Mouse (Mus musculus) heart, postnatal 10 days (tissue): ENCODE measurements around the gene Trnp1. TPM values are rescaled to one million over a fixed set of nuclear protein-coding genes. Genes with fewer than 3 reads are reported as not detected.
A peak's percentile ranks its signal among the peaks of the same experiment; 100 is the strongest.

Experiments
- DNase-seq, 2 experiments: peaks; one replicate each; pipeline ENCODE4 v3.0.0; 2021
- intact Hi-C: fragments of 180-260 bp; cut with DNase I; formaldehyde crosslinking; loops from one replicate; pipeline ENCODE4 v1.15.1; 2025
- total RNA-seq, 2 experiments: library from RNA; stranded (reverse); gene quantifications; 2 replicates each; pipeline ENCODE4 v1.2.3; 2021

Gene Trnp1
- total RNA-seq, 2 experiments from 2014 or later: 1.6 to 2.8 TPM

- intact Hi-C loops: no loop called here
- DNase-seq: peak; percentile 85 to 90
Measured at GRCm38 (mm10) chr4:133468080-133468479, 30.3 kb downstream of the Trnp1 start.

- peak; percentile 61 to 68 for DNase-seq
Measured at GRCm38 (mm10) chr4:133463184-133463583, 35.2 kb downstream of the Trnp1 start.

GRCm38 (mm10) chr4:133461362-133461761 lies 37.0 kb downstream of the Trnp1 start:
- intact Hi-C loops: no loop called here
- no peak for DNase-seq

More at GRCm38 (mm10) chr4:133463184-133463583, 35.2 kb downstream of the Trnp1 start:
- intact Hi-C loops: no loop called here

- intact Hi-C loops: no loop called here
- DNase-seq: no peak
Measured at GRCm38 (mm10) chr4:133460796-133461325, 37.5 kb downstream of the Trnp1 start.

GRCm38 (mm10) chr4:133460006-133460405 lies 38.3 kb downstream of the Trnp1 start:
- intact Hi-C loops: no loop called here

GRCm38 (mm10) chr4:133458044-133458443 lies 40.3 kb downstream of the Trnp1 start:
- no peak for DNase-seq
- intact Hi-C loops: no loop called here

More at GRCm38 (mm10) chr4:133460006-133460405, 38.3 kb downstream of the Trnp1 start:
- DNase-seq: no peak

- intact Hi-C loops: no loop called here
- DNase-seq: no peak
Measured at GRCm38 (mm10) chr4:133452433-133452832, 45.9 kb downstream of the Trnp1 start.

GRCm38 (mm10) chr4:133451536-133451935 lies 46.8 kb downstream of the Trnp1 start:
- DNase-seq: peak; percentile 87 to 95
- intact Hi-C loops: loop anchor here (1.0 kb wide), 2 partner anchors 27 to 141 kb away; no protein-coding TSS in a partner anchor

GRCm38 (mm10) chr4:133449726-133450125 lies 48.6 kb downstream of the Trnp1 start:
- DNase-seq: peak; percentile 39 to 73
- intact Hi-C loops: no loop called here

GRCm38 (mm10) chr4:133448708-133449388 lies 49.5 kb downstream of the Trnp1 start:
- DNase-seq: no peak
- intact Hi-C loops: no loop called here

- intact Hi-C loops: no loop called here
- no peak for DNase-seq
Measured at GRCm38 (mm10) chr4:133447967-133448366, 50.4 kb downstream of the Trnp1 start.

GRCm38 (mm10) chr4:133447366-133447765 lies 51.0 kb downstream of the Trnp1 start:
- intact Hi-C loops: no loop called here
- no peak for DNase-seq

GRCm38 (mm10) chr4:133445727-133446126 lies 52.6 kb downstream of the Trnp1 start:
- DNase-seq: no peak
- intact Hi-C loops: no loop called here

- intact Hi-C loops: no loop called here
- peak; percentile 39 to 46 for DNase-seq
Measured at GRCm38 (mm10) chr4:133443085-133443484, 55.3 kb downstream of the Trnp1 start.

GRCm38 (mm10) chr4:133442194-133442593 lies 56.2 kb downstream of the Trnp1 start:
- no peak for DNase-seq
- intact Hi-C loops: no loop called here

Other genes with a start within 250 kb of the Trnp1 start
- 1 to 10 TPM in 1 of 2 experiments, under 1 TPM in 1; 0.74 to 1.5 TPM for gene Sytl1, start 235.4 kb downstream of the Trnp1 start, total RNA-seq
- 10 to 100 TPM; 28.7 to 31.7 TPM for gene Tmem222, start 220.8 kb downstream of the Trnp1 start, total RNA-seq
- gene Wdtc1, start 145.1 kb downstream of the Trnp1 start, total RNA-seq: 10 to 100 TPM; 55.3 to 58.8 TPM
- gene Slc9a1, start 128.8 kb downstream of the Trnp1 start, total RNA-seq: 10 to 100 TPM; 21.4 to 24.2 TPM
- gene Tent5b, start 18.4 kb downstream of the Trnp1 start, total RNA-seq: 1 to 10 TPM in 1 of 2 experiments, under 1 TPM in 1; 0.87 to 8.5 TPM
- not detected for gene Kdf1, start 20.4 kb upstream of the Trnp1 start, total RNA-seq
- gene Nudc, start 47.4 kb upstream of the Trnp1 start, total RNA-seq: 10 to 100 TPM; 71.0 to 74.5 TPM
- gene Nr0b2, start 54.8 kb upstream of the Trnp1 start, total RNA-seq: 10 to 100 TPM; 13.9 to 20.4 TPM
- 1 to 10 TPM; 5.1 to 8.3 TPM for gene Gpatch3, start 76.2 kb upstream of the Trnp1 start, total RNA-seq
- 1 to 10 TPM; 9.0 to 9.8 TPM for gene Gpn2, start 85.8 kb upstream of the Trnp1 start, total RNA-seq
- gene Sfn, start 103.6 kb upstream of the Trnp1 start, total RNA-seq: 1 to 10 TPM; 1.3 to 1.9 TPM
- gene Zdhhc18, start 151.6 kb upstream of the Trnp1 start, total RNA-seq: 10 to 100 TPM; 21.9 to 25.0 TPM
- gene Pigv, start 174.1 kb upstream of the Trnp1 start, total RNA-seq: 10 to 100 TPM in 1 of 2 experiments, 1 to 10 TPM in 1; 8.6 to 11.2 TPM